Mouse (Mus musculus) testis, adult 2 months (tissue): ENCODE results near the gene Xrcc4.

ENCODE experiments used
- CTCF ChIP-seq: fragments of 200-500 bp; IDR thresholded peaks from 2 replicates; pipeline ENCODE4 v1.5.1; 2012; ENCODE audit warnings: low read depth, mild to moderate bottlenecking, inconsistent platforms, low read length, moderate library complexity; ENCODE audit not compliant: control insufficient read depth, insufficient read depth, insufficient replicate concordance
- POLR2A ChIP-seq: fragments of 200-500 bp; IDR thresholded peaks from 2 replicates; pipeline ENCODE4 v1.6.1; 2012; ENCODE audit warnings: low read depth, mild to moderate bottlenecking, inconsistent platforms, low read length, moderate library complexity; ENCODE audit not compliant: control insufficient read depth

GRCm38 (mm10) chr13:89828429-89828970, 260.9 kb downstream of the Xrcc4 start:
- TF ChIP-seq CTCF: no peak
- TF ChIP-seq POLR2A: no peak
